Mouse (Mus musculus) gastrocnemius, adult 18-20 months (tissue): Measurements from ENCODE around the gene Disp2. TPM values are rescaled to one million over a fixed set of nuclear protein-coding genes. Genes with fewer than 3 reads are reported as not detected.
A peak's percentile ranks its signal among the peaks of the same experiment; 100 is the strongest.

Source experiments
- DNase-seq: peaks from one replicate; pipeline ENCODE4 v3.0.0; 2021; ENCODE audit warnings: low spot score
- total RNA-seq, 2 experiments: library from RNA; stranded (reverse); gene quantifications; 2 replicates each; pipeline ENCODE4 v1.2.3; 2021

Disp2 gene
- total RNA-seq, 2 experiments from 2014 or later, result 0.02 TPM; not detected in 1

GRCm38 (mm10) chr2:118756103-118756502 lies 23.4 kb upstream of the Disp2 start:
- DNase-seq, result no peak

DNA sequence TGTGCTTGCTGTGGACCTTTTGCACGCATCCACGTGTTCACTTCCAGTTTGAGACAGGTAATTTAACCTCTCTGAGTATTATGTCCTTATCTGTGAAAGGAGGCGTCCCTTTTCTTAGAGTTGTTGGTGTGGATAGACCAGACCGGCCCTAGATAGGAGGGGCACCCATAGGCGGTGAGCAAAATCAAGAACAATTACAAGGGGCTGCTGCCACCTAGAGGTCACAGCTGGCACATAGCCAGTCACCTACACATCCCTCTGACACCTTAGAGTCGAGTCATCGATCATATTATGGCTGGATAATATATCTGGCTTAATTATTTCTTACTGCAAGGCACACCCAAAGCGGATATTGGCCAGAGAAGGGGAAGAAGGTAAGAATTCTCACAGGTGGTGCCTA lies 19.7 kb upstream of the Disp2 start:
- DNase-seq, result no peak

- DNase-seq, result no peak
Observed at GRCm38 (mm10) chr2:118760311-118761025, 19.1 kb upstream of the Disp2 start.

GRCm38 (mm10) chr2:118761358-118761757 lies 18.2 kb upstream of the Disp2 start:
- DNase-seq, result no peak

- peak; percentile 94 for DNase-seq
Observed at GRCm38 (mm10) chr2:118761906-118762783, 17.4 kb upstream of the Disp2 start, which contains the start of gene Ccdc9b. Ccdc9b (minus strand) TSS chr2:118762661.

- DNase-seq, result no peak
Observed at GRCm38 (mm10) chr2:118762784-118763148, 16.8 kb upstream of the Disp2 start.

DNA sequence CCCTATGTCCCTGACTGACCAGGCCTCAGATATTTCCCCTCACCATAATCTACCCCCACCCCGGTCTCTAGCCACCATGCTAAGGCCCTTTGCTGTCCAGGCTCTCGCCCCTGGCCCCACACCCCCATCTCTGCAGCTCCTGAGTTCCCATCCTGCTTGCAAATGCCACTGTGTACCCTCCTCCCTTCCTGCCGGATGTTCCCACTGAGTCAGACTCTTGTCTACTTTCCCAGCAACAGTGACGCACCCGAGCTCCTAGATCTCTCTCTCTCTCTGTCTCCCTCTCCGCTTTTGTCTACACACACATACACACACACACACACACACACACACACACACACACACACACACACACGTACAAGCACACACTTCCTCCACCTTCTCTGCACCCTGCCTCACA lies 16.1 kb upstream of the Disp2 start:
- no peak for DNase-seq

DNA sequence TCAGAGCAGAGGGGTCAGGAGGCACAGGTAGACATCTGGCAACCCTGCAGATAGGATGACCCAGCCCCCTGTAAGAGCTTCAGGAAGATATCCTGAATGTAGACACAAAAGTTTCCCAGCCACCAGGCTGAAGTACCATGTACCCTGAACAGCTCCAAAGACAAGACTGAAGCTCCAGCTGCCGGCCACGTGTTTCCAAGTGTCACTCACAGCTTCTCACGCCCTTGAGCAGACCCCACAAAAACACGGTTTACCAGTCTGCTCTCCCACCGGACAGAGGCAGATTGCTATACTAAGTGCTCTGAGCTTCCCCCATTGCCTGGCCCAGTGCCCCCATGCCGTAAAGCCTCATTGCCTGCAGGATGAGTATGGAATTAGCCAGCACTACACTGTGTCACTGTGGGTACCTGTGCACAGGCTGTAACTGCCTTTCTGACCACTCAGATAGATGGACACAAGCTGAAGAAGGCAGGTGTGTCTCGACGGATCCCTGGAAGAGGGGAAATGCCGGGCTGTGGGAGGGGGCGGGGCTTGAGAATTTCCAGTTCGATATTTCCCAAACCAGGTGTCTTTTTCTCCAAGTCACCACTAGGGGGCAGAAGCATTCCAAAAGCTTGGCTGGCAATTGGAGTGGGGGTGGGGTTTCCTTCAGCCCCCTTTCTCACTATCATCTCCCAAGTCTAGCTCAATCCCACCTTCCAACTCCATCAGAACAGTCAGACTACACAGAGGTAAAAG lies 15.3 kb upstream of the Disp2 start:
- DNase-seq, result peak; percentile 46

GRCm38 (mm10) chr2:118764875-118765274 lies 14.6 kb upstream of the Disp2 start:
- no peak for DNase-seq

GRCm38 (mm10) chr2:118766041-118767033 lies 13.2 kb upstream of the Disp2 start:
- no peak for DNase-seq

GRCm38 (mm10) chr2:118772158-118772874 lies 7.2 kb upstream of the Disp2 start, which contains the start of gene Phgr1:
Phgr1 (plus strand) TSS chr2:118772769.
- DNase-seq, result no peak

GRCm38 (mm10) chr2:118774536-118774935 lies 5.0 kb upstream of the Disp2 start:
- DNase-seq, result no peak

DNA sequence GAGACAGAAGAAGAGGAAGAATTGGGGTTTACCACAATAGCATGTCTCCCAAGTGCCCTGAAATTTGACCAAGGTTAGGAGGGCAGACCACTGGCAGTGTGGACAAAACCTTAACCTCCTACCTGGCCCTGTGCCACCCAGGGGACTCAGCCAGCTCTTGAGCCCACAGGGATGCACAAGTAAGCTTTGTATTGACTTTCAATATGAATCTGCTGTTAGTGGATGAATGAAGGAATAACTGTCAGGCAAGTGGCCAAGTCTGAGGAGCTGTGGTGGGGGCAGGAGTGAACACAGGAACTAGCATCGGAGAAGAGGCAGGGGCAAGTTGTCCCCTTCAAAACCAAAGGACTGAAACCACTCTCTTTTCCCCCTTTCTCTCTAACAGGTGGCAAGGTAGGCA lies 4.1 kb upstream of the Disp2 start:
- DNase-seq, result no peak

- no peak for DNase-seq
Observed at GRCm38 (mm10) chr2:118775846-118776245, 3.7 kb upstream of the Disp2 start.

GRCm38 (mm10) chr2:118776295-118776694 lies 3.2 kb upstream of the Disp2 start:
- no peak for DNase-seq

GRCm38 (mm10) chr2:118778418-118778817 lies 1.1 kb upstream of the Disp2 start:
- no peak for DNase-seq

DNA sequence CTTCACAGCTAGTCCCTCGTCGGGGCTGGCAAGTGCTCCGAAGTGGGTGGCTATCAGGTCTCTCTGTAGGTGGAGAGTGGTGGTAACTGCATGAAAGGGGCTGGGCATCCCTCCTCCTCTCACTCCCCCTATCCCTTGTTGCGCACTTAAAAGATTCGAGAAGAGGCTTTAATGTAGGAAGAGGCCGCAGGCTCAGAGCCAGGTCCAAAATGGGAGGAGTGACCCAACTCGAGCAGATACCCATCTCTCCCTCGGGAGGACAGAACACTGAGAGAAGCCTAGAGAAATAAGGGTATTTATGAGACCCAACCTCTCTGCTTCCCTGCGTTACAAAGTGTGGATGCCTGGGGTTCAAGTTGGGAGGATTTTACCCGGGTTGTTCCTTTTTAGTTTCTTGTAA lies 454 bp upstream of the Disp2 start:
- DNase-seq, result no peak

GRCm38 (mm10) chr2:118781115-118781514 lies 1.6 kb downstream of the Disp2 start:
- DNase-seq, result no peak

DNA sequence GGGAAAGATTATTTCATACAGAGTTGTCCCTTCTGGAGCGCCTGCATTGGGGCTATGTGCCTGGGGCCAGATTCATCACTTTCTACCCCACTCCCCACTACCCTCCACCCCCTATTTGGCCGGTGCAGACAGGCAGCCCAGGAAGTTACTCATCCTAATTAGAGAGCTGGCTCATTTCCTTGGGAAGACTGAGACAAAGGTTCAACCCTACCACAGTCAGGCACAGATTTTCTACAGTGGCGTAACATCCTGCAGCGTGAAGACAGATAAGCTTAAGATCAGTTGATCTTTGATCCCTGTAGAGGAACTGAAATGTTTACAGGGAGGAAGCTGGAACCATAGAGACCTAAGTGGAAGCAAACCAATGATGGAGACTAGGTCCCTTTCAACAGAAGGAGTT lies 2.8 kb downstream of the Disp2 start:
- no peak for DNase-seq

DNA sequence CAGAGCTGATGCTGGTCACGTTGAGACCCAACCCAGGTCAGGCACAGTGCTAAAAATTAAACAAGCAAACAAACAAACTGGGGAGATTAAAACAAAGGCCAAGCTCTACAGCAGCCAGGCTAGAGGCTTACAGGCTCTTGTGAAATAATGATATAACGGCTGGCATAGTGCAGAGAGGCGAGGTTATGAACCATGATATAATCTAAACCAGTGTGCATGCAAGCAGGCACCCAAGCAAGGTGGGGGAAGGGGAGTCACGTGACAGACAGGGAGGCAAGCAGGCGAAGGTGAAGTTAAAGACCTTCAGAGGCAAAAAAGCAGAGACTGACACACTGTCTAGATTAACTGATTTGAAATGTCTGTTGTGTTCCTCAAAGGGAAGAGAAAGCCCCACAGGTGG lies 3.6 kb downstream of the Disp2 start:
- no peak for DNase-seq
